Mouse (Mus musculus): Measurements from ENCODE around the gene Slc4a1ap.
"Not testable (repeated sequence)": the region's sequence is repeated elsewhere in the genome, so short reads cannot be mapped to it uniquely, and the experiment has no call there.

Gene Slc4a1ap

GRCm38 (mm10) chr5:31526354-31527116, at the start of gene Slc4a1ap:
Slc4a1ap (plus strand) TSS chr5:31526995.
- peak; percentile 87 for DNase-seq

DNA sequence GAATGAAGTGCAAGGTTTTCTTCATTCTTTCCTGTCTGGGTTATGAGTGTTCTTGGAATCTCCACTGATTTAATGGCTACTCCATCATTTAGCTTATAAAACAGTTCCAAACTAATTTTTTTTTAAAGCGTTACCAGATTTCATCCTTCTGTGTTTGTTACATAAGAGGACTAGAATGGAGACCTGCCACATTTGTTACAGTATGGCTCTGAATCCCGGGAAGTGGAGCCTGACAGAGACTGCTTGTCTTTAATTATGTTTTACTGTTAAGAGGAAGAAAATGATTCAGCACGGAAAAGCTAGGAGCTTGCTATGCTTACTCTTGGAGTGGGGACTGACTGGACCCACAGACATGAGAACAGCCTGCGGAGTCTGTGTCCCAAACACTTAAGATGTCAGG, 46.3 kb upstream of the Slc4a1ap start:
- DNase-seq = no peak

GRCm38 (mm10) chr5:31485440-31485839, 41.4 kb upstream of the Slc4a1ap start, which contains the start of gene 4930548H24Rik:
4930548H24Rik (plus strand) TSS chr5:31485740.
- DNase-seq = no peak

DNA sequence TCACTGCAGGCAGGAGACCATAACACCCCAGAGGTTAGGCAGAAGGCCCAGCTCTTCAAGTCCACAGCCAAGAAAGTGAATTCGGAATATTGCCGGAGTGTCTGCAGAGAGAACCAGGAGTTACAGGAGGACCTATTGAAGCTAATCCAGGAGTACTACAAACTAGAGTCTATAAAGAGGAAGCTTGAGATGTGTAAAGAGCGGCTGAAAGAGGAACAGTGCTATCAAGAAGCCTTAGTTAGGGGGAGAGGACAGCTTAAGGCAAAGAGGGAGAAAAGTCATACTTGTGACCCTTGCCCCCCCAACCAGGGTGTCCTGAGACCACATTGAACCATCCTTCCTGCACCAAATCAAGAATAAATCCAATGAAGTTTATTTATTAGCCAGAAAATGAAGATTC, 38.9 kb upstream of the Slc4a1ap start:
- DNase-seq = no peak

DNA sequence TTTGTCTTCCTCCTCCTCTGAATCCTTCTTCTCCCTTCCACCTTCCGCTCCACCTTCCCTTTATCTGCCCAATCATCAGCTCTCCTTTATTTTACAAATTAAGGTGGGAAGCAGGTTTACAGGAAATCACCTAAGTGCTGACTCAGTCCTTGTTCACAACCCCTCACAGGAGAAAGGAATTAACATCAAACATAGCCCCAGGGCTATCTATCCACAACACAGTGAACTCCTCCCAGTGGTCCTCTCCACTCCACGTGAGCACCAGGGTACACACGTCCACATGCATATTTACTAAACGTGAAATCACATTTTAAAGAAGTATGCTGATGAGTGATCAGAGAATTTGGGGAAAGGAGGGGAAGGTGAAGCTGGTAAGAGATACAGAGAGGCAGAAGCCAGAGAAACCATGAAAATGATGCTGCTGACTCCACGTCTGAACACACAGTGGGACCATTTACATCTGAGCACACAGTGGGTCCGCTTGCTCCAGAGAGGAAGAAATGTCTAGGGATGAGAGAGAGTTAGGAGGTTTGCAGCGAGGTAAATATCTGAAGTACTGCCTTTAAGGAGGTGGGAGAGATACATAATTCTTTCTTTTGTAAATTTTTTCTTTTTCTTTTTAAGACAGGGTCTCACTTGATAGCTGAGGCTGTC, 37.6 kb upstream of the Slc4a1ap start:
- DNase-seq = no peak

GRCm38 (mm10) chr5:31492031-31492430, 34.8 kb upstream of the Slc4a1ap start:
- no peak for DNase-seq

GRCm38 (mm10) chr5:31494513-31495297, 32.1 kb upstream of the Slc4a1ap start, which contains the start of gene Gpn1:
Gpn1 (plus strand) TSS chr5:31494741.
- peak; percentile 96 for DNase-seq

GRCm38 (mm10) chr5:31504843-31505242, 22.0 kb upstream of the Slc4a1ap start:
- no peak for DNase-seq

- no peak for DNase-seq
Observed at GRCm38 (mm10) chr5:31512481-31512880, 14.3 kb upstream of the Slc4a1ap start.

- no peak for DNase-seq
Observed at GRCm38 (mm10) chr5:31520556-31520955, 6.2 kb upstream of the Slc4a1ap start.

- peak; percentile 1 for DNase-seq
Observed at GRCm38 (mm10) chr5:31527117-31527680, 404 bp downstream of the Slc4a1ap start.

DNA sequence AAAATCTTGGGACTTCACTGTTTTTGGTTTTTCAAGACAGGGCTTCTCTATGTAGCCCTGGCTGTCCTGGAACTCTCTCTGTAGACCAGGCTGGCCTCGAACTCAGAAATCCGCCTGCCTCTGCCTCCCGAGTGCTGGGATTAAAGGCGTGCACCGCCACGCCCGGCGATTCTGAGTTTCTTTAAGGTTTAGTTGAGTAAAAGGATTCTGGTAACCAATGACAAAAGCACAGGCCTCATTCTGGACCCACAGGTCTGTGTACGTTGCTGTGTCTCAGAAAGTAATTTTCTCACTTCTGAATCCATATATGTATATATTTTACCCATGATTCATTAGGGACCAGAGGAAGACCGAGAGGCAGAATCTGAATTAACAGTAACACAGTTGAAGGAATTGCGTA, 912 bp downstream of the Slc4a1ap start, which contains the start of gene Supt7l:
TSS of gene Supt7l (minus strand) at position 101 of the 400 bp plus-strand sequence.
- DNase-seq = not testable (repeated sequence)

GRCm38 (mm10) chr5:31528560-31528959, 1.8 kb downstream of the Slc4a1ap start:
- no peak for DNase-seq

- DNase-seq = peak; percentile 6
Observed at GRCm38 (mm10) chr5:31535228-31535627, 8.4 kb downstream of the Slc4a1ap start.

DNA sequence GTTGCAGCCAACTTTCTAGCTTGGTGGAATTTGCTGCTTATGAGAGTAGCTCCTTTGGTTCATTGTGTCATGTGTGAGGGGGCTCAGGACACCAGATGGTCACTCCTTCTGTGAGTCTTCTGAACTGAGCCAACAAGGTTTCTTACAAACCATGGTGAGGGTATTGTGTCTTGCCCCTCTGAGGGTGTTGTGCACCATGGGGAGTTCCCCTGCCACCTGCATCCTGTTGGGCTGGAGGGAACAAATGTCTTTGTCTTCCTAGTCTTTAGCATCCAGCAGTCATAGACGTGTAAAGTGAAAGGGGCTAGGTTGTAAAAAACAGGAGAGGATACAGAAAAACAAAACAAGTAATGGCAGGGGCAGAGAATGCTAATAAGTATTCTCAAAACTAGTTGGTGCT, 32.6 kb downstream of the Slc4a1ap start:
- no peak for DNase-seq

DNA sequence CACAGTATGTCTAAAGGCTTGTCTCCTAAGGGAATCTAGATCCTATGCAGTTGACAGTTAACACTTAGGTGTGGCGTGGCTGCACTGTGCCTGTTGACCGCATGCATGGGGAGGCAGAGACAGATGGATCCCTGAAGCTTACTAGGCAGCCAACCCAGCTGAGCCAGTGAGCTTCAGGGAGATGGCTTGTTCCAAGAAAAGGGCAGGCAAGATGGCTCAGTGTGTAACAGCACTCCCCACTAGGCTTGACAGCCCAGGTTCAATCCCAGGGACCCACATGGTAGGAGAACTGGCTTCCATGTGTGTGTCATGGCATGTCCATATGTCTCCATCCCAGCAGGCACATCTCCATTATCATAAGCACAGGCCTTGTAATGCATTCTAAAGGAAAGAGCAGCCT, 33.6 kb downstream of the Slc4a1ap start:
- no peak for DNase-seq

DNA sequence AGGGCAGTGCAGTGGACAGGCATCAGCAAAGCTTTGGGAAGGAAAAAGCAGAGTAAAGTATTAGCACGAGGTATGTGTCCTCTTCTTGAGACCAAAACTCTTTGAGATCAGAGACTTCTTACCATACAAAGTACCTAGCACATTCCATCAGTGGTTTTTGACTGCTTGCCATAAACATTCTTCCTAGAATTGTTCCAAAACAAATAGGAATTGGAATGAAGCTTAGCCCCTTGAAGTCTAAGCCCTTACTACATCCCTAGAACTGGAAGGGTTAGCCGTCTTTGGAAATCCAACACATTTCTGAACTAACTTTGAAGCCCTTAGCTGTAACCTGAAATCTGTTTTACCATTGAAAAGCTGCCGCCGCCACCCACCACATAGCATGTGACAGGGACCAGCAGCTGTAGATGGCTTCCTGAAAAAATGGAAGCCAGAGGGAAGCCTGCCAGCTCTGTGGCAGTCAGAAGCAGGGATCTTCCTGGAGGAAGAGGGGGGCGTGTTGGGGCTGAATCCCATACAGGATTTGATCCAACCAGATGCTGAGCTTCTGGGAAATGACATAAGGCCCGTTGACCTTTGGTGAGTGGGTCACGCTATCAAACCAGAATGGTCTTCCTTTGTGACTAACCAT, 35.4 kb downstream of the Slc4a1ap start:
- DNase-seq = no peak

GRCm38 (mm10) chr5:31563496-31563895, 36.7 kb downstream of the Slc4a1ap start:
- DNase-seq = peak; percentile 83

- DNase-seq = no peak
Observed at GRCm38 (mm10) chr5:31563905-31564304, 37.1 kb downstream of the Slc4a1ap start.

- DNase-seq = no peak
Observed at GRCm38 (mm10) chr5:31564976-31565375, 38.2 kb downstream of the Slc4a1ap start.

DNA sequence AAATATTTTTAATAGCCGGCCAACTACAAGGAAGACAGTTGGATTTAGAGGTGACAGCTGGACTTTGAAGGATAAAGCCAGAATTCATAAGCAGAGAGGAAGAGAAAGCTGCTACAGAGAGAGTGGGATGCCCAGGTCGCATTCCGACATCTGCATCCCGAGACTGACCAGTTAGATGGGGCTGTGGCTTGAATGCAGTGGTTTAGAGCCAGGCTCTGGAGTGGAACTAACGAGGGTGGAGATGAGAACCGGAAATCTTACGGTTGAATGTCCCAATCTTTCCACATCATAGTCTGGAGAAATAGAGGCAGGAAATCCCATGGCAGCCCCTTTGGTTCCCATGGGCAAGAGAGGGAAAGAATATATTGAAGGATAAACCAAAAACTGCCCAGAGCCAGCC, 39.2 kb downstream of the Slc4a1ap start:
- no peak for DNase-seq

DNA sequence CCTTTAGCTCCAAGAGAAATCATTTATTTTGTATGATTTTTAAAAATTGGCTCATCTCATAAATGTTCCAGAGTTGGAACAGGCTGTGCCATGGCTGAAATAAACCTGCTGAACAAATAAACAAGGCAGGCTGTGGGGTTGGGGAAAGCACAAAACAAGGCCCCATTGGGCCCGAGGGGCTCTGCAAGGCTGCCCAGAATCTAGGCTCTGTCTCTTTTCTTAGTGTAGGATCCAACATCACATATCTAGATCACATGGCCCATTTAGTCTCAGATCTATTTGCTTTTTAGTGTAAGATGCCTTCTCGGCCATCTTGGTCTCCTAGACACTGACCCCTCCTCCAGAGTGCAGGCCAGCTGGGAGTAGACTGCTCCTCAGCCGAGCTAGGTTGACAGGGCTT, 39.7 kb downstream of the Slc4a1ap start:
- no peak for DNase-seq
